Mouse (Mus musculus): ENCODE data around the gene Zfp672. TPM values are rescaled to one million over a fixed set of nuclear protein-coding genes. Genes with fewer than 3 reads are reported as not detected.

Gene Zfp672
- polyA plus RNA-seq, 1 experiment, result 43.7 TPM

DNA sequence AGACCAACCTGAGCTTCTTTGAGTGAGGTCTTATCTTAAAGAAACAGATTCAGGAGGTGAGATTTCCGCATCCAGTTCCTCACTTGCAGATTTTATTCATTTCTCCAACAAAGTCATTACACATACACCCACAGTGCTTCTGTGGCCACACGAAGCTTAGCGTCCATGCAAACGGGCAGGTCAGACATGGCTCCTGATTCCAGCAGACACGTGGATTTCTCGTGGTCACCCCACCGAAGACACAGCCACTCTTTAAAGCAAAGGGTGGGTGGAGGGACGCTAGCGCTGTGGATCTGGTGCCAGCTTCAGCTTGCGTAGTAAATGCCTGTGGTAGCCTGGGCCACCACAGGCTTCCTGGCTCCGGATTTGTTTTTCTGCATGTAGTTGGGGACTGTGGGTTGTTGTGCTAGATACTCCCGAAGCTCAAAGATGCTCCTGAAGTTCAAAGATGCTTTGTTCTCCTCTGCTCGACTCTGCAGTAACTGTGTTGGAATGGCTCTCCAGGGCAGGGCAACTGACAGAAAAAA is 48.1 kb downstream of the Zfp672 start:
- Histone ChIP-seq H3K4me3 (ENCODE audit: control insufficient read depth, low read depth, low read length) (no peak overlapping the region), H3K27me3 (ENCODE audit: control insufficient read depth, insufficient read depth, low read length) (no peaks in the 10 kb centered on the region), H3K36me3 (ENCODE audit: control insufficient read depth, insufficient read depth, low read length) (no peaks in the 10 kb centered on the region), H3K27ac (ENCODE audit: control insufficient read depth, insufficient read depth, low read depth, low read length) (no peak overlapping the region), H3K4me1 (ENCODE audit: control insufficient read depth, insufficient read depth, low read length) (no peaks in the 10 kb centered on the region)
- no peak for TF ChIP-seq POLR2A (IDR thresholded peaks at IDR 0.05; ENCODE audit: control insufficient read depth, low read depth, low read length)
- no peak for TF ChIP-seq CTCF (IDR thresholded peaks at IDR 0.05; ENCODE audit: control insufficient read depth, insufficient read depth, insufficient replicate concordance, low read depth, low read length)

- no peak for TF ChIP-seq CTCF (IDR thresholded peaks at IDR 0.05; ENCODE audit: control insufficient read depth, insufficient read depth, insufficient replicate concordance, low read depth, low read length)
- TF ChIP-seq POLR2A (IDR thresholded peaks at IDR 0.05; ENCODE audit: control insufficient read depth, low read depth, low read length), result no peak
- Histone ChIP-seq H3K27me3 (ENCODE audit: control insufficient read depth, insufficient read depth, low read length) (no peaks in the 10 kb centered on the region), H3K4me1 (ENCODE audit: control insufficient read depth, insufficient read depth, low read length) (no peaks in the 10 kb centered on the region), H3K27ac (ENCODE audit: control insufficient read depth, insufficient read depth, low read depth, low read length) (no peak overlapping the region), H3K4me3 (ENCODE audit: control insufficient read depth, low read depth, low read length) (no peak overlapping the region), H3K36me3 (ENCODE audit: control insufficient read depth, insufficient read depth, low read length) (no peaks in the 10 kb centered on the region)
These were observed 54.4 kb downstream of the Zfp672 start for GRCm38 (mm10) chr11:58275756-58276155.

DNA sequence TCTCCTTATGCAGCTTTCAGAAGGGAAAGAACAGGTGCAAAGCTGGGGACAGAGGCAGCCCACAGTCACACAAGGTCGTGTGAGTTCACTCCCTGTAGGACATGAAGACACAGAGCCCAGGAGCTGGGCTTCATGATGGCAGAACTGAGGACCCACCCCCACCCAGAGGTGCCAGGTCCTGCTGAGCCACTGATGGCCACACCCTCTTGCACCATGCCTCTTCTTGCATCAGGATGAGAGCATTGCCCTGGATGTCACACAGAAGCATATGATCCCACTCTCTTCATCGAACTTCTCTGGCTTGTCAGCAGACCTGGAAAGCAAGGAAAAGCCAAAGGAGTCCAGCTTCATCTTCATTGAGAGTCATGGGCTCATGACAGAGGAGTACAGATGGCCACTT is 55.6 kb downstream of the Zfp672 start, which contains the start of gene 4930438A08Rik:
Gene 4930438A08Rik, plus strand, starts transcription at position 228 of the 400 bp plus-strand sequence.
- TF ChIP-seq CTCF (IDR thresholded peaks at IDR 0.05; ENCODE audit: control insufficient read depth, insufficient read depth, insufficient replicate concordance, low read depth, low read length), result no peak
- H3K36me3 ChIP-seq (ENCODE audit: control insufficient read depth, insufficient read depth, low read length), result no peaks in the 10 kb centered on the region

DNA sequence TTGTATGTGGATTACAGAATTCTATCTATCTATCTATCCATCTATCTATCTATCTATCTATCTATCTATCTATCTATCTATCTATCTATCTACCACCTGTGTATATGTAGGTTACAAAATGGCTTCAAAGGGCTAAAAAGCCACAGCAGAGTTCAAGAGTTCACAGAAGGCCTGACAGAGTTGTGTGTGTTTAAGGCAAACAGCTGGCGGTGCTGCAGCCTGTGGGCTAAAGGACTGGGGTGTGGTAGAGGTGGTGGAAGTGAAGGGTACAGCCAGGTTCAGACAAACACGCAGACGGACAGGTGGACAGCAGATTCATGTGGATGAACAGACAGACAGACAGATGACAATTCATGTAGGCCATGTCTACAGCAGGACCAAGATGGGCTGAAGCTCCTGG is 61.9 kb downstream of the Zfp672 start:
- no peaks in the 10 kb centered on the region for H3K4me1 ChIP-seq (ENCODE audit: control insufficient read depth, insufficient read depth, low read length)
- H3K27ac ChIP-seq (ENCODE audit: control insufficient read depth, insufficient read depth, low read depth, low read length), result no peak overlapping the region
- no peaks in the 10 kb centered on the region for H3K36me3 ChIP-seq (ENCODE audit: control insufficient read depth, insufficient read depth, low read length)
- no peaks in the 10 kb centered on the region for H3K27me3 ChIP-seq (ENCODE audit: control insufficient read depth, insufficient read depth, low read length)
- H3K4me3 ChIP-seq (ENCODE audit: control insufficient read depth, low read depth, low read length), result no peak overlapping the region
- TF ChIP-seq POLR2A (IDR thresholded peaks at IDR 0.05; ENCODE audit: control insufficient read depth, low read depth, low read length) (no peak), CTCF (IDR thresholded peaks at IDR 0.05; ENCODE audit: control insufficient read depth, insufficient read depth, insufficient replicate concordance, low read depth, low read length) (no peak)

More for the DNA sequence above, 55.6 kb downstream of the Zfp672 start, which contains the start of gene 4930438A08Rik:
- Histone ChIP-seq H3K4me1 (ENCODE audit: control insufficient read depth, insufficient read depth, low read length) (no peaks in the 10 kb centered on the region), H3K27me3 (ENCODE audit: control insufficient read depth, insufficient read depth, low read length) (no peaks in the 10 kb centered on the region), H3K4me3 (ENCODE audit: control insufficient read depth, low read depth, low read length) (no peak within 1 kb of the TSS), H3K27ac (ENCODE audit: control insufficient read depth, insufficient read depth, low read depth, low read length) (no peak within 1 kb of the TSS)

Other genes with a start within 250 kb of the Zfp672 start
- 1.5 TPM in 2 replicates for gene Gm12248, start 237.2 kb downstream of the Zfp672 start, polyA plus RNA-seq (2012; rRNA removed)
- 17.6 and 22.8 TPM in 2 replicates for gene Cnot8, start 226.2 kb downstream of the Zfp672 start, polyA plus RNA-seq (2012; rRNA removed)
- gene Gemin5, start 161.8 kb downstream of the Zfp672 start, polyA plus RNA-seq (2012; rRNA removed), result 27.8 and 36.4 TPM in 2 replicates
- gene Mrpl22, start 158.7 kb downstream of the Zfp672 start, polyA plus RNA-seq (2012; rRNA removed), result 39.4 and 43.3 TPM in 2 replicates
- 0.59 and 0.61 TPM in 2 replicates for gene Igtp, start 130.8 kb downstream of the Zfp672 start, polyA plus RNA-seq (2012; rRNA removed)
- 0.48 and 0.79 TPM in 2 replicates for gene Irgm2, start 130.7 kb downstream of the Zfp672 start, polyA plus RNA-seq (2012; rRNA removed)
- gene 4930438A08Rik, start 55.5 kb downstream of the Zfp672 start, polyA plus RNA-seq (2012; rRNA removed), result 0.13 and 0.75 TPM in 2 replicates
- 11.2 and 14.0 TPM in 2 replicates for gene Zfp692, start 23.3 kb downstream of the Zfp672 start, polyA plus RNA-seq (2012; rRNA removed)
- gene Sh3bp5l, start 385 bp upstream of the Zfp672 start, polyA plus RNA-seq (2012; rRNA removed), result 8.6 and 9.5 TPM in 2 replicates
- 4.0 and 4.3 TPM in 2 replicates for gene Lypd8, start 48.7 kb upstream of the Zfp672 start, polyA plus RNA-seq (2012; rRNA removed)
- 0.81 and 4.0 TPM in 2 replicates for gene 1810065E05Rik, start 90.8 kb upstream of the Zfp672 start, polyA plus RNA-seq (2012; rRNA removed)
- gene Gm12253, start 102.2 kb upstream of the Zfp672 start, polyA plus RNA-seq (2012; rRNA removed), result not detected in 2 replicates
- 218 and 223 TPM in 2 replicates for gene Lypd9, start 122.6 kb upstream of the Zfp672 start, polyA plus RNA-seq (2012; rRNA removed)
- gene Olfr30, start 131.9 kb upstream of the Zfp672 start, polyA plus RNA-seq (2012; rRNA removed), result 0.16 and 0.38 TPM in 2 replicates
- 0.02 TPM in 1 of 2 replicates, not detected in the other for gene Olfr332, start 162.2 kb upstream of the Zfp672 start, polyA plus RNA-seq (2012; rRNA removed)
- gene Olfr331, start 172.2 kb upstream of the Zfp672 start, polyA plus RNA-seq (2012; rRNA removed), result 0.13 and 0.21 TPM in 2 replicates
- gene Olfr330, start 204.5 kb upstream of the Zfp672 start, polyA plus RNA-seq (2012; rRNA removed), result 1.1 and 1.7 TPM in 2 replicates
- gene Olfr329-ps, start 216.1 kb upstream of the Zfp672 start, polyA plus RNA-seq (2012; rRNA removed), result 0.26 and 0.56 TPM in 2 replicates
- gene Olfr328, start 225.3 kb upstream of the Zfp672 start, polyA plus RNA-seq (2012; rRNA removed), result not detected in 2 replicates
- 0.11 TPM in 1 of 2 replicates, not detected in the other for gene Olfr224, start 240.2 kb upstream of the Zfp672 start, polyA plus RNA-seq (2012; rRNA removed)
- 0.20 and 0.89 TPM in 2 replicates for gene Olfr325, start 247.4 kb upstream of the Zfp672 start, polyA plus RNA-seq (2012; rRNA removed)

Measured in testis, adult 2 months (tissue).